Mouse (Mus musculus) embryo, embryonic 11.5 days (tissue): ENCODE measurements around the gene Ugt2b5.
"Not testable (repeated sequence)": the region's sequence is repeated elsewhere in the genome, so short reads cannot be mapped to it uniquely, and the experiment has no call there.

ENCODE experiments used
- DNase-seq: peaks from one replicate; pipeline ENCODE4 v3.0.0-alpha.2; 2012; ENCODE audit warnings: low read depth, low spot score

Gene Ugt2b5

GRCm38 (mm10) chr5:87140196-87140595, at the start of gene Ugt2b5:
TSS of gene Ugt2b5 (minus strand) at chr5:87140318.
- not testable (repeated sequence) for DNase-seq

- not testable (repeated sequence) for DNase-seq
Measured at GRCm38 (mm10) chr5:87175780-87176179, 35.7 kb upstream of the Ugt2b5 start.

- no peak for DNase-seq
Measured at GRCm38 (mm10) chr5:87174671-87175070, 34.6 kb upstream of the Ugt2b5 start.

- no peak for DNase-seq
Measured at GRCm38 (mm10) chr5:87147741-87148454, 7.8 kb upstream of the Ugt2b5 start.

- DNase-seq = peak; percentile 11
Measured at GRCm38 (mm10) chr5:87142865-87143456, 2.8 kb upstream of the Ugt2b5 start.

- DNase-seq = not testable (repeated sequence)
Measured at GRCm38 (mm10) chr5:87103697-87104096, 36.4 kb downstream of the Ugt2b5 start.

GRCm38 (mm10) chr5:87092346-87093027, 47.6 kb downstream of the Ugt2b5 start, which contains the start of gene Ugt2b36:
TSS of gene Ugt2b36 (minus strand) at chr5:87092555.
- DNase-seq = no peak

- DNase-seq = no peak
Measured at GRCm38 (mm10) chr5:87091111-87091510, 49.0 kb downstream of the Ugt2b5 start.

- no peak for DNase-seq
Measured at GRCm38 (mm10) chr5:87089264-87089663, 50.9 kb downstream of the Ugt2b5 start.

- no peak for DNase-seq
Measured at GRCm38 (mm10) chr5:87086269-87086668, 53.8 kb downstream of the Ugt2b5 start.
